Mouse (Mus musculus) neural tube, embryonic 15.5 days (tissue): ENCODE measurements around the gene Maml3. TPM values are rescaled to one million over a fixed set of nuclear protein-coding genes. Genes with fewer than 3 reads are reported as not detected.
A peak's percentile ranks its signal among the peaks of the same experiment; 100 is the strongest.

Source experiments
- ATAC-seq: fragments of 200-750 bp; cut with Nextera tagmentation; 2 replicates; pipeline ENCODE4 v1.8.0; 2017; ENCODE audit warnings: mild to moderate bottlenecking, moderate TSS enrichment, moderate library complexity; ENCODE audit not compliant: low FRiP score
- H3K27ac ChIP-seq: fragments of 300-500 bp; sonication (generic); replicated peaks from 2 replicates; pipeline ENCODE4 v1.5.1; 2015; ENCODE audit warnings: mild to moderate bottlenecking, inconsistent platforms
- H3K27me3 ChIP-seq: fragments of 300-500 bp; sonication (generic); replicated peaks from 2 replicates; pipeline ENCODE4 v1.6.1; 2015; ENCODE audit warnings: inconsistent platforms
- H3K36me3 ChIP-seq: fragments of 300-500 bp; sonication (generic); 2 replicates; pipeline ENCODE4 v1.6.1; 2015; ENCODE audit warnings: inconsistent platforms
- H3K4me1 ChIP-seq: fragments of 300-500 bp; sonication (generic); 2 replicates; pipeline ENCODE4 v1.6.1; 2015; ENCODE audit warnings: inconsistent platforms
- H3K4me2 ChIP-seq: fragments of 300-500 bp; sonication (generic); 2 replicates; pipeline ENCODE4 v1.6.1; 2015; ENCODE audit warnings: inconsistent platforms, mild to moderate bottlenecking, moderate library complexity
- H3K4me3 ChIP-seq: fragments of 300-500 bp; sonication (generic); replicated peaks from 2 replicates; pipeline ENCODE4 v1.5.1; 2015; ENCODE audit warnings: mild to moderate bottlenecking, inconsistent platforms
- H3K9ac ChIP-seq: fragments of 300-500 bp; sonication (generic); replicated peaks from 2 replicates; pipeline ENCODE4 v1.6.1; 2015; ENCODE audit warnings: mild to moderate bottlenecking, inconsistent platforms
- H3K9me3 ChIP-seq: fragments of 300-500 bp; sonication (generic); replicated peaks from 2 replicates; pipeline ENCODE4 v1.6.1; 2016; ENCODE audit warnings: inconsistent platforms
- WGBS: fragments of 180-500 bp; shearing (Covaris S2); methylation state at CpG from one replicate; pipeline ENCODE4 v1.1.7; 2015; ENCODE audit warnings: mixed read lengths; 5-methylcytosine and 5-hydroxymethylcytosine counted together
- polyA plus RNA-seq: library from polyadenylated mRNA; unstranded; fragments of >200 nt; fragmentation: Nextera tagmentation; extraction: Ambion mirVana; gene quantifications from 2 replicates; pipeline ENCODE4 v1.2.1, GENCODE M21; 2015

Gene Maml3
- polyA plus RNA-seq, 1 experiment from 2014 or later, result 7.6 TPM

- no peak overlapping the region for H3K4me3 ChIP-seq
- ATAC-seq, result no peak
- H3K36me3 ChIP-seq, result no peaks in the 10 kb centered on the region
- H3K27me3 ChIP-seq, result no peaks in the 10 kb centered on the region
- no peak overlapping the region for H3K9ac ChIP-seq
- H3K4me2 ChIP-seq, result no peak overlapping the region
- no peaks in the 10 kb centered on the region for H3K9me3 ChIP-seq
- peaks cover 40% of the 10 kb centered on the region for H3K4me1 ChIP-seq
- no peak overlapping the region for H3K27ac ChIP-seq
- 70% methylated on average over 12 of the region's 12 CpGs for WGBS
These were observed 376.4 kb downstream of the Maml3 start for GRCm38 (mm10) chr3:51728456-51728855.

- no peak for ATAC-seq
- no peak overlapping the region for H3K4me2 ChIP-seq
- H3K9me3 ChIP-seq, result no peaks in the 10 kb centered on the region
- no peak overlapping the region for H3K4me3 ChIP-seq
- WGBS, result 49% methylated on average over 8 of the region's 8 CpGs
- H3K27me3 ChIP-seq, result no peaks in the 10 kb centered on the region
- H3K9ac ChIP-seq, result no peak overlapping the region
- H3K27ac ChIP-seq, result peak overlapping the region; percentile 45; the same call in 1 of the 2 replicates
- H3K4me1 ChIP-seq, result peaks cover 40% of the 10 kb centered on the region
- H3K36me3 ChIP-seq, result no peaks in the 10 kb centered on the region
These were observed 376.9 kb downstream of the Maml3 start for GRCm38 (mm10) chr3:51727968-51728367.

- WGBS, result 61% methylated on average over 3 of the region's 3 CpGs
- H3K27me3 ChIP-seq, result no peaks in the 10 kb centered on the region
- no peak overlapping the region for H3K4me2 ChIP-seq
- H3K9me3 ChIP-seq, result no peaks in the 10 kb centered on the region
- H3K4me1 ChIP-seq, result peaks cover 38% of the 10 kb centered on the region
- no peak for ATAC-seq
- no peaks in the 10 kb centered on the region for H3K36me3 ChIP-seq
- no peak overlapping the region for H3K4me3 ChIP-seq
- H3K9ac ChIP-seq, result no peak overlapping the region
- H3K27ac ChIP-seq, result peak overlapping the region; percentile 45; the same call in 1 of the 2 replicates
These were observed 377.4 kb downstream of the Maml3 start for GRCm38 (mm10) chr3:51727487-51727886.

DNA sequence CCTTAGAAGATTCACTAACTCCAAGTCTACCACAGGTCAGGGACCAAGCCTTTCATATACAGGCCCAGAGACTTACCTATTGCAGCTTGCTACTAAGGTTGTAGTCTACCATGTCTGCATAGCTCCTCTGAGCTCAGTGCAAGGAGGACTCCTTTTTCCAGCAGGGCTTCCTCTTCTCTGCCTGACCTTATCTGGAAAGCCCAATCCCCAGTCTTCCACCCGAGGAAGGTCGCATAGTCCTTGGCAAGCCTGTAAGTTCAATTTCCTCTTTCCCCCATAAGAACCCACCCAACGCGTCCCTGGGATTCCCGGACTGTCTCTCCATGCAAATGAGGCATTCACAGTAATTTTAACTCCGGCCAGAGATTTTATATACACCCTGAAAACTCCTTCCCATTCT is 378.6 kb downstream of the Maml3 start:
- H3K4me3 ChIP-seq, result no peak overlapping the region
- H3K27me3 ChIP-seq, result no peaks in the 10 kb centered on the region
- no peaks in the 10 kb centered on the region for H3K36me3 ChIP-seq
- peaks cover 29% of the 10 kb centered on the region for H3K4me1 ChIP-seq
- 88% methylated on average over 6 of the region's 6 CpGs for whole genome bisulfite sequencing
- no peak overlapping the region for H3K27ac ChIP-seq
- H3K9me3 ChIP-seq, result no peaks in the 10 kb centered on the region
- no peak overlapping the region for H3K4me2 ChIP-seq
- ATAC-seq, result no peak
- no peak overlapping the region for H3K9ac ChIP-seq

DNA sequence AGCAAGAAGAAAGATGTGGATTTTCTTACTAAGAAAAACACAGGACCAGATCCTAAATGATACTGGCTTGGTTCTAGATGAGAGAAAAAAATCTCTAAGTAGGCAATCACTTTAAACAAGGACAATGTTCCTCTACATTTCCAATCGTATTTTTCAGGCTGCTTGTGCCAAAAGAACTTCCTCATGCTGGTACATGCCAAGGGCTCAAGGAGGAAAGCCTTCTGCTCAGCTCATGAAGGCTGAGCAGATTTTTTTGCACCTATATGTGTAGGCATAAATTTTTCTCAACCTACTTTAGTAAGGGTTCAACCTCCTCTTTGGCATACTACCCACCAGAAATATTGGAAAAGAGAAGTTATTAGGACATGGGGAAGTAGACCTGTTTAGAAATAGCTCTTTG is 384.9 kb downstream of the Maml3 start:
- Histone ChIP-seq H3K27me3 (no peaks in the 10 kb centered on the region), H3K27ac (no peak overlapping the region), H3K4me1 (0 out of 2 replicates have a peak, but pooled peaks cover 7% of the 10 kb centered on the region), H3K4me3 (no peak overlapping the region), H3K9me3 (no peaks in the 10 kb centered on the region), H3K4me2 (no peak overlapping the region), H3K9ac (no peak overlapping the region), H3K36me3 (no peaks in the 10 kb centered on the region)
- ATAC-seq, result no peak
- 74% methylated on average over 1 of the region's 1 CpGs for WGBS

DNA sequence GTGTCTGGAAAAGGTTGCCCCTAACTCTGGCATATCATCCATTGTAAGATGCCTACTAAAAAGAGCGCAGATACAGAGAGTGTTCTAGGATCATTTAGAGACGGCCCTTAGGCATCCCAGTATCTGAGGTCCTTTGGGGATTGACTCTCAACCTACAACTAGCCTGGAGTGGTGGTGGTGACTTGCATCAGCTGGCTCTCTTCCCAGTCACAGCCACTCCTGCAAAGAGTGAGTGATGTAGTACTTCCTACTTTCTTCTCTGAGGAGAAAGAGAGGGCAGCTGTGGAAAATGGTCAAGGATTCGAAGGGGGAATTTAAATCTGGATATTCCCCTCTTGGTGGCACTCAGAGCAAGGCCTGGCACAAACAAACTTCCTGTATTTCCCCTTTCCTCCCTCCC is 385.5 kb downstream of the Maml3 start:
- Histone ChIP-seq H3K27ac (no peak overlapping the region), H3K27me3 (no peaks in the 10 kb centered on the region), H3K9ac (no peak overlapping the region), H3K4me3 (no peak overlapping the region), H3K9me3 (no peaks in the 10 kb centered on the region), H3K4me1 (0 out of 2 replicates have a peak, but pooled peaks cover 4% of the 10 kb centered on the region), H3K36me3 (no peaks in the 10 kb centered on the region), H3K4me2 (no peak overlapping the region)
- ATAC-seq, result no peak
- 67% methylated on average over 3 of the region's 3 CpGs for WGBS

DNA sequence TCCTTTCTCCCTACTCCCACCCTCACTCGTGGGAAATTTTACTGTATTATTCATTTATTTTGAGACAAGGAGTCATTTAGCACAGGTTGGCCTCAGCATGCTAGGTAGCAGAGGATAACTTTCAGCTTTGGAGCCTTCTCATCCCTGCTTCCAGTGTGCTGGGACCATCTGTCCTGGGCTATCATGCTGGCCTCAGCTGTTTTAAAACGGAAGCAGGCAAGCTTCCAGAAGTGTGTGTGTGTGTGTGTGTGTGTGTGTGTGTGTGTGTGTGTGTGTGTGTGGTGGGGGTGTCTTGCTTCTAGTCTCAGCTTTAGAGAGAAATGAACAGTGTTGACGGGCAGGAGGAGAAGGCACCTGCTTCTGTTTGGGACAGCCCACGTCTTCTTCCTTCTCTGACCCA is 387.0 kb downstream of the Maml3 start:
- Histone ChIP-seq H3K9ac (no peak overlapping the region), H3K27me3 (no peaks in the 10 kb centered on the region), H3K4me2 (no peak overlapping the region), H3K4me3 (no peak overlapping the region), H3K4me1 (peaks cover 5% of the 10 kb centered on the region), H3K27ac (no peak overlapping the region), H3K36me3 (no peaks in the 10 kb centered on the region), H3K9me3 (no peaks in the 10 kb centered on the region)
- ATAC-seq, result no peak
- 55% methylated on average over 4 of the region's 4 CpGs for WGBS

DNA sequence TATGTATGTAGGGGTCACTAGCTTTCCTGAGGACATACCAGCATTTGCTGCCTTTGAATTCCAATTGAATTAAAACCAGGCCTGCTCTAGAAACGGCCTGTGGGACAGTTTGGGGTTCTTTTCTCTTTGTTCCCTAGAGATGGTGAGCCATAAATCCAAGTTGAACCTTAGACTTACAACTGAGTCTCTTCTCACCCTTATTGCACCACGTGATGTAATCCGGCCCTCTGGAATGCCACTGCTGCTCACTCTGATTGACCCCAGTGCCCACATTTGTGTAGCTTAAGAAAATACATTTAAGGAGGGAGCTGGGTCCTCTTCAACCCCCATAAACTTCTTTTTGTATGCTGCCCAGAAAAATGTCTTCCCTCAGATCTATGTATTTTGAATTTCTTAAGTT is 387.4 kb downstream of the Maml3 start:
- Histone ChIP-seq H3K9me3 (no peaks in the 10 kb centered on the region), H3K4me3 (no peak overlapping the region), H3K27ac (no peak overlapping the region), H3K4me1 (peaks cover 5% of the 10 kb centered on the region), H3K9ac (no peak overlapping the region), H3K36me3 (no peaks in the 10 kb centered on the region), H3K4me2 (no peak overlapping the region), H3K27me3 (no peaks in the 10 kb centered on the region)
- ATAC-seq, result no peak
- 22% methylated on average over 3 of the region's 3 CpGs for WGBS

DNA sequence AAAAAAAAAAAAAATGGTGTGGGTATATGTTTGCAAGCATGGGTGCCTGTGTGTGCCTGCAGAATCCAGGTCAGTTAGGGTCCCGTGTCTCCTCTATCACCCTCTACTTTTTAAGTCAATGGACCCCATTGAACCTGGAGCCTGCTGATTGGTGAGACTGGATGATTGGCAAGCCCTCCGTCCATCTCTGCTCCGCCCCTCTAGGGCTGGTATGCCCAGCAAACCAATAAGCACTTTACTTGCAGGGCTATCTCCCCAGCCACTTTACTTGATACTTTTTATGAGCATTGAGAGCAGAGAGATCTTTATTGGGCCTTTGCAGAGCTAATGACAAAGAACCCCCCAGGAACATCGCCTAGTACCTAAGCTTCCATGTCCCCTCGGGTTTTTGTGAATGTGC is 390.4 kb downstream of the Maml3 start:
- ATAC-seq, result no peak
- H3K4me1 ChIP-seq, result peaks cover 5% of the 10 kb centered on the region
- H3K4me3 ChIP-seq, result no peak overlapping the region
- H3K4me2 ChIP-seq, result no peak overlapping the region
- 64% methylated on average over 5 of the region's 5 CpGs for WGBS
- no peak overlapping the region for H3K27ac ChIP-seq
- no peaks in the 10 kb centered on the region for H3K27me3 ChIP-seq
- H3K9ac ChIP-seq, result no peak overlapping the region
- no peaks in the 10 kb centered on the region for H3K9me3 ChIP-seq
- no peaks in the 10 kb centered on the region for H3K36me3 ChIP-seq

GRCm38 (mm10) chr3:51713233-51713632 is 391.6 kb downstream of the Maml3 start:
- H3K27ac ChIP-seq, result no peak overlapping the region; the same call in 1 of the 2 replicates
- 28% methylated on average over 8 of the region's 8 CpGs for WGBS
- no peak for ATAC-seq
- H3K36me3 ChIP-seq, result no peaks in the 10 kb centered on the region
- H3K4me3 ChIP-seq, result no peak overlapping the region
- H3K9ac ChIP-seq, result no peak overlapping the region
- no peak overlapping the region for H3K4me2 ChIP-seq
- no peaks in the 10 kb centered on the region for H3K27me3 ChIP-seq
- H3K4me1 ChIP-seq, result peaks cover 14% of the 10 kb centered on the region
- H3K9me3 ChIP-seq, result no peaks in the 10 kb centered on the region

DNA sequence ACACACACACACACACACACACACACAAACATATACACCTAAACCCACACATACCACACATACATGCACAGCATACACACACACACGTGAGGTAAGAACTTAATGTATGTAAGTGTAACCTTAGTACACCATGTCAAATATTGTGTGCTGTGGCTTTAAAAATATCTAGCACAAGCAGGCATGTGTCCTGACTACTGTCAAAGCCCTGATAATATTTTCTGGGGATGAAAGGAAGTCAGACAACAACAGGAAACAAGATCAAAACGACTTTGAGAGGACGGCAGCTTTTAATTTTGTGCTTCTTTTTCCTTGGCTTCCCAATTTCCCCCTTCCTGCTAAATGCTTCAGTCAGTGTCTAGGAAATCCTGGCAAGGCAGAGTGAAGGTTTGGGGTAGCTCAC is 392.5 kb downstream of the Maml3 start:
- Histone ChIP-seq H3K9me3 (no peaks in the 10 kb centered on the region), H3K4me2 (no peak overlapping the region), H3K4me1 (peaks cover 18% of the 10 kb centered on the region), H3K27me3 (no peaks in the 10 kb centered on the region), H3K4me3 (no peak overlapping the region), H3K36me3 (no peaks in the 10 kb centered on the region), H3K27ac (no peak overlapping the region), H3K9ac (no peak overlapping the region)
- no peak for ATAC-seq
- 54% methylated on average over 3 of the region's 3 CpGs for WGBS

DNA sequence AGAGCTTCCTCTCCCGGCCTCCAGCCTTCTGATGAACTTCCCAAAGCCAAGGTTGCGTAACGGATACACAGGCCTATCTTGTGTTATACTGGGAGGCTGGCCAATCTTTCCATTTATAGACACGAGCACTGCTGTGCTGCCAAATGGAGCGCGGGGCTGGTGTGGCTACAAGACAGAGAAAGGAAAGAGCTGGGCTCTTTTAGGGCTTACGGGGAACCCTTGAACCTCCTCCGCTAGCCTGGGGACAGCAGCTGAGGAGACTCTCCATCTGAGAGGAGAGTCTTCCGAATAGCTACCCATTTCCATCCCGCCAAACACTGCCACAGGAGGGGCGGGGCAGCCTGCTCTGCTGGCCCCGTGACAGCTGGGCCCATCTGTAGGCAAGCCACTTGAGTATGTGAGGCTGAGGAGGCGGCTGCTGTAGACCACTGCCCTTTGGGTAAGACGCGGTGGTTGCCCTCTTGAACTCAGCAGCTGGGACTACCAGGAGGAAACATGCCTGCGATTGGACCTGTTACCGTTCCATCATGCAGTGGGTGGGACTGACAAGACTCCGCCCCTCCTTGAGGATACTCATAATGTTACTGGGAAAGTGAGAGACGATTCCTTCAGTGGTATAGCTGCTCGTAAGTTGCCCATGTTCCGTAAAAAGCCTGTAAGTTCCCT is 396.0 kb downstream of the Maml3 start:
- Histone ChIP-seq H3K36me3 (no peaks in the 10 kb centered on the region), H3K4me1 (peaks cover 18% of the 10 kb centered on the region), H3K4me2 (peak overlapping the region; percentile 28; the same call in 1 of the 2 replicates), H3K9ac (no peak overlapping the region), H3K27me3 (no peaks in the 10 kb centered on the region), H3K4me3 (no peak overlapping the region), H3K27ac (peak overlapping the region; percentile 65), H3K9me3 (no peaks in the 10 kb centered on the region)
- ATAC-seq, result peak; percentile 56; the same call in 1 of the 2 replicates
- 58% methylated on average over 21 of the region's 21 CpGs for WGBS
